Mouse (Mus musculus) intestine, postnatal 0 days (tissue): ENCODE measurements around the gene Lcn5. TPM values are rescaled to one million over a fixed set of nuclear protein-coding genes. Genes with fewer than 3 reads are reported as not detected.
"Not testable (repeated sequence)": the region's sequence is repeated elsewhere in the genome, so short reads cannot be mapped to it uniquely, and the experiment has no call there.

Experiments used
- ATAC-seq: fragments of 200-750 bp; cut with Nextera tagmentation; 2 replicates; pipeline ENCODE4 v1.8.0; 2017; ENCODE audit warnings: mild to moderate bottlenecking, moderate TSS enrichment, moderate library complexity
- H3K27ac ChIP-seq: fragments of 300-500 bp; sonication (generic); 2 replicates; pipeline ENCODE4 v1.5.1; 2014; ENCODE audit warnings: mild to moderate bottlenecking, low read depth, low read length, moderate library complexity
- H3K27me3 ChIP-seq: fragments of 300-500 bp; sonication (generic); replicated peaks from 2 replicates; pipeline ENCODE4 v1.6.1; 2014; ENCODE audit warnings: low read length, mixed read lengths; ENCODE audit not compliant: control insufficient read depth, insufficient read depth
- H3K36me3 ChIP-seq: fragments of 300-500 bp; sonication (generic); 2 replicates; pipeline ENCODE4 v1.6.1; 2014; ENCODE audit warnings: mild to moderate bottlenecking, moderate library complexity; ENCODE audit not compliant: control insufficient read depth, insufficient read depth
- H3K4me1 ChIP-seq: fragments of 300-500 bp; sonication (generic); replicated peaks from 2 replicates; pipeline ENCODE4 v1.6.1; 2014; ENCODE audit warnings: antibody characterized with exemption, low read length, mixed read lengths; ENCODE audit not compliant: control insufficient read depth, insufficient read depth
- H3K4me2 ChIP-seq: fragments of 300-500 bp; sonication (generic); replicated peaks from 2 replicates; pipeline ENCODE4 v1.6.1; 2014; ENCODE audit warnings: low read depth, mild to moderate bottlenecking, moderate library complexity
- H3K4me3 ChIP-seq: fragments of 300-500 bp; sonication (generic); 2 replicates; pipeline ENCODE4 v1.5.1; 2014; ENCODE audit warnings: low read depth, low read length
- H3K9ac ChIP-seq: fragments of 300-500 bp; sonication (generic); 2 replicates; pipeline ENCODE4 v1.6.1; 2014; ENCODE audit warnings: mild to moderate bottlenecking, low read depth, low read length
- H3K9me3 ChIP-seq: fragments of 300-500 bp; sonication (generic); 2 replicates; pipeline ENCODE4 v1.6.1; 2016; ENCODE audit warnings: mixed run types; ENCODE audit not compliant: control insufficient read depth
- CTCF ChIP-seq: sonication (generic); IDR thresholded peaks from 2 replicates; pipeline ENCODE4 v1.5.1; 2016; ENCODE audit warnings: low read depth, mild to moderate bottlenecking, control low read depth, antibody characterized with exemption, moderate library complexity
- WGBS: fragments of 180-500 bp; shearing (Covaris S2); extraction: QIAGEN DNeasy Blood & Tissue Kit; methylation state at CpG from one replicate; pipeline ENCODE4 v1.1.7; 2014; 5-methylcytosine and 5-hydroxymethylcytosine counted together
- polyA plus RNA-seq: library from polyadenylated mRNA; unstranded; fragments of >200 nt; fragmentation: Nextera tagmentation; extraction: Ambion mirVana; gene quantifications from 2 replicates; pipeline ENCODE4 v1.2.1, GENCODE M21; 2015

The Lcn5 gene
- polyA plus RNA-seq, 1 experiment from 2014 or later = not detected

GRCm38 (mm10) chr2:25703706-25704105, 46.0 kb downstream of the Lcn5 start:
- WGBS = 60% methylated on average over 4 of the region's 4 CpGs

GRCm38 (mm10) chr2:25706643-25707481, 49.1 kb downstream of the Lcn5 start, which contains the start of gene Bmyc:
TSS of gene Bmyc (plus strand) at chr2:25706739.
- H3K36me3 ChIP-seq = no peaks in the 10 kb centered on the region
- peak within 1 kb of the TSS; percentile 57 for H3K4me3 ChIP-seq
- peak; percentile 86 for TF ChIP-seq CTCF
- 0 out of 2 replicates have a peak, but pooled peaks cover 5% of the 10 kb centered on the region for H3K4me1 ChIP-seq
- peak; percentile 81 for ATAC-seq
- under 1% methylated on average over 78 of the region's 78 CpGs for WGBS
- no peaks in the 10 kb centered on the region for H3K27me3 ChIP-seq
- peak within 1 kb of the TSS; percentile 22; the same call in 1 of the 2 replicates for H3K27ac ChIP-seq
- H3K4me2 ChIP-seq = peak within 1 kb of the TSS; percentile 91
- H3K9me3 ChIP-seq = no peaks in the 10 kb centered on the region
- H3K9ac ChIP-seq = peak within 1 kb of the TSS; percentile 52

More at GRCm38 (mm10) chr2:25703706-25704105, 46.0 kb downstream of the Lcn5 start:
- Histone ChIP-seq H3K4me2 (no peak overlapping the region), H3K9me3 (no peaks in the 10 kb centered on the region), H3K4me1 (0 out of 2 replicates have a peak, but pooled peaks cover 5% of the 10 kb centered on the region), H3K27ac (no peak overlapping the region), H3K9ac (no peak overlapping the region), H3K27me3 (no peaks in the 10 kb centered on the region), H3K36me3 (no peaks in the 10 kb centered on the region), H3K4me3 (no peak overlapping the region)
- ATAC-seq = no peak
- no peak for TF ChIP-seq CTCF

GRCm38 (mm10) chr2:25708121-25708520, 50.4 kb downstream of the Lcn5 start:
- H3K9me3 ChIP-seq = no peaks in the 10 kb centered on the region
- no peak overlapping the region for H3K27ac ChIP-seq
- ATAC-seq = no peak
- H3K4me2 ChIP-seq = no peak overlapping the region; the same call in 1 of the 2 replicates
- no peaks in the 10 kb centered on the region for H3K27me3 ChIP-seq
- H3K4me1 ChIP-seq = 0 out of 2 replicates have a peak, but pooled peaks cover 5% of the 10 kb centered on the region
- TF ChIP-seq CTCF = peak; percentile 65
- WGBS = 66% methylated on average over 2 of the region's 2 CpGs
- no peaks in the 10 kb centered on the region for H3K36me3 ChIP-seq
- H3K4me3 ChIP-seq = no peak overlapping the region
- H3K9ac ChIP-seq = no peak overlapping the region

GRCm38 (mm10) chr2:25709056-25709455, 51.3 kb downstream of the Lcn5 start:
- H3K9ac ChIP-seq, H3K36me3 ChIP-seq, H3K9me3 ChIP-seq, H3K4me1 ChIP-seq, H3K27ac ChIP-seq, H3K4me2 ChIP-seq, ATAC-seq, H3K4me3 ChIP-seq, H3K27me3 ChIP-seq: not testable (repeated sequence)
- 95% methylated on average over 1 of the region's 1 CpGs for WGBS

GRCm38 (mm10) chr2:25709791-25710190, 52.0 kb downstream of the Lcn5 start:
- not testable (repeated sequence) for ATAC-seq, H3K27ac ChIP-seq, H3K9ac ChIP-seq, H3K27me3 ChIP-seq, H3K4me3 ChIP-seq, H3K36me3 ChIP-seq, H3K4me2 ChIP-seq, H3K9me3 ChIP-seq, H3K4me1 ChIP-seq
- 77% methylated on average over 2 of the region's 2 CpGs for WGBS

Other genes with a start within 250 kb of the Lcn5 start
- 0.26 and 0.27 TPM in 2 replicates for gene Fut7, start 234.7 kb upstream of the Lcn5 start, polyA plus RNA-seq
- 1.1 and 1.3 TPM in 2 replicates for gene Abca2, start 229.2 kb upstream of the Lcn5 start, polyA plus RNA-seq
- gene Clic3, start 201.1 kb upstream of the Lcn5 start, polyA plus RNA-seq = 2.0 and 2.8 TPM in 2 replicates
- gene Paxx, start 196.9 kb upstream of the Lcn5 start, polyA plus RNA-seq = 41.2 and 46.2 TPM in 2 replicates
- gene Ptgds, start 187.9 kb upstream of the Lcn5 start, polyA plus RNA-seq = 1.2 and 2.2 TPM in 2 replicates
- gene Lcn12, start 164.0 kb upstream of the Lcn5 start, polyA plus RNA-seq = 0.40 and 0.51 TPM in 2 replicates
- gene Fbxw5, start 157.2 kb upstream of the Lcn5 start, polyA plus RNA-seq = 38.5 and 40.2 TPM in 2 replicates
- gene C8g, start 156.2 kb upstream of the Lcn5 start, polyA plus RNA-seq = 48.5 and 49.3 TPM in 2 replicates
- gene Traf2, start 111.0 kb upstream of the Lcn5 start, polyA plus RNA-seq = 16.4 and 18.7 TPM in 2 replicates
- 481 and 496 TPM in 2 replicates for gene Edf1, start 100.1 kb upstream of the Lcn5 start, polyA plus RNA-seq
- 588 and 718 TPM in 2 replicates for gene Mamdc4, start 83.1 kb upstream of the Lcn5 start, polyA plus RNA-seq
- 116 TPM in 2 replicates for gene Phpt1, start 82.7 kb upstream of the Lcn5 start, polyA plus RNA-seq
- 0.68 and 0.78 TPM in 2 replicates for gene Ajm1, start 76.2 kb upstream of the Lcn5 start, polyA plus RNA-seq
- gene Rabl6, start 49.4 kb upstream of the Lcn5 start, polyA plus RNA-seq = 26.8 and 26.9 TPM in 2 replicates
- gene Ccdc183, start 40.3 kb upstream of the Lcn5 start, polyA plus RNA-seq = 0.09 and 0.16 TPM in 2 replicates
- gene Tmem141, start 35.9 kb upstream of the Lcn5 start, polyA plus RNA-seq = 23.0 and 25.6 TPM in 2 replicates
- 4.1 and 4.7 TPM in 2 replicates for gene Fcna, start 29.9 kb upstream of the Lcn5 start, polyA plus RNA-seq
- gene Lcn8, start 4.8 kb upstream of the Lcn5 start, polyA plus RNA-seq = not detected in 2 replicates
- not detected in 2 replicates for gene Lcn6, start 18.8 kb downstream of the Lcn5 start, polyA plus RNA-seq
- gene Lcn10, start 24.8 kb downstream of the Lcn5 start, polyA plus RNA-seq = not detected in 2 replicates
- gene Obp2a, start 42.1 kb downstream of the Lcn5 start, polyA plus RNA-seq = not detected in 2 replicates
- gene Bmyc, start 48.8 kb downstream of the Lcn5 start, polyA plus RNA-seq = 34.7 and 35.6 TPM in 2 replicates
- not detected in 2 replicates for gene Obp2b, start 79.1 kb downstream of the Lcn5 start, polyA plus RNA-seq
- not detected in 2 replicates for gene Lcn3, start 107.6 kb downstream of the Lcn5 start, polyA plus RNA-seq
- not detected in 2 replicates for gene Lcn11, start 119.1 kb downstream of the Lcn5 start, polyA plus RNA-seq
- gene Gm13539, start 124.3 kb downstream of the Lcn5 start, polyA plus RNA-seq = not detected in 2 replicates
- not detected in 2 replicates for gene Glt6d1, start 157.9 kb downstream of the Lcn5 start, polyA plus RNA-seq
- gene Lcn9, start 165.2 kb downstream of the Lcn5 start, polyA plus RNA-seq = not detected in 2 replicates
- gene Sohlh1, start 189.3 kb downstream of the Lcn5 start, polyA plus RNA-seq = not detected in 2 replicates
- gene Kcnt1, start 205.8 kb downstream of the Lcn5 start, polyA plus RNA-seq = 0.18 TPM in 2 replicates